Mouse (Mus musculus): ENCODE data around the gene Grin3b. TPM values are rescaled to one million over a fixed set of nuclear protein-coding genes. Genes with fewer than 3 reads are reported as not detected.
A peak's percentile ranks its signal among the peaks of the same experiment; 100 is the strongest.

Gene Grin3b
- polyA plus RNA-seq, 1 experiment from 2014 or later = 0.29 TPM

DNA sequence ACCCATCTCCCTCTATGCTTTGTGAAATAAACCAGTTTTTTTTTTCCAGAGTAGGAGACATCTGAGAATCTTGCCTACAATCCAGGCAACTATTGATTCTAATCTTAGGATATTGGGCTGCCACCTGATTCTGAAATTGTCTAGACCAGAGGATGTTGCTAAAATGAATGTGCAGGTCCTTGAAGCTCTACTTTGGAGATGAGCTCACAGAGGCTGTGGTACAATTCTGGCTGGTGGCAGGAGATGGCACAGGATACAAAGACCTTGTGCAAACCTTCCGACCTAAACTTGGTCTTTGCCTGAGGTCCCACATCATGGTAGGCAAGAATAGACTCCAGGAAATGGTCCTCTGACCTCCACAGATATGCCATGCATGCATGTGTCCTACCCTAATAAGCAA is 25.1 kb downstream of the Grin3b start:
- WGBS = 81% methylated on average over 1 of the region's 1 CpGs
- Histone ChIP-seq H3K4me3 (no peak overlapping the region), H3K4me2 (peak overlapping the region; percentile 81), H3K36me3 (no peaks in the 10 kb centered on the region), H3K4me1 (replicated peaks) (peaks cover 29% of the 10 kb centered on the region), H3K9me3 (no peaks in the 10 kb centered on the region), H3K9ac (no peak overlapping the region), H3K27ac (replicated peaks) (0 out of 2 replicates have a peak overlapping the region, but pooled peaks have one; percentile 30), H3K27me3 (peaks cover 8% of the 10 kb centered on the region)
- ATAC-seq (ENCODE audit: low FRiP score, low read depth) = 0 out of 2 replicates have a peak, but pooled peaks have one; percentile 0

DNA sequence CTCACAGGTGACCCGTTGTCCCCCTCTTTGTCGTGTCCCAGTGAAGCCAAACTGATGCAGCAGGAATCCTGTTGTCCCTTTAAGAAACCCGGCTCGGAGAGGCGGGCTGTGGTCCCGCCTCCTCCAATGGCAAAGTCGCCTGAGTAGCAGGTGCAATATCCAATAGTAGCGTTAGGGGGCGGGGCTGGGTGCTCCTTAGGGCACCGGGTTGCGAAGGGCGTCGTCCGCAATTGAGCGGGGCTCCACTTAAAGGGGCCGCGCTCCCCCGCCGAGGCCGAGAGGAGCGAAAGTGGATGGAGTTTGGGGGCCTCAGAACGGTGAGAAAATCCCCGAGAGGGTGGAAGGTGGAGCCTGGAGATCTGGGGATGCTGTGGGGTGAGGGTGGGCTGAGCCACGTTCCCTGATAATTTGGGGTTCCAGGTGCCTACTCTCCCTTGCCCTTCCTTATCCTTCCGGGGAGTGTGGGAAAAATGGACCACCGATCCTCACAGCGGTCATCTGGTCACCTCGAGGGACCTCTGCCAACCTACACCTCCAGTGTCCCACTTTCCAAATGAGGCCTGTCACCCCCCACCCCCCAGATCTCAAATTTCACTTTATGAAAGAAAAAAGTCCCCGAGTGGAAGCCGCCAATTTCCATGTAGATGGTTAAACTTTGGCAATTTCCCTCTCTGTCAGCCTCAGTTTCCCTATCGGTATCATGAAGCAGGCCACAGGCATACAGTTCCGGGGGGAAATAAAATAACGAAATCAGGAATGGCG is 25.9 kb downstream of the Grin3b start, which contains the start of gene Abca7:
Gene Abca7 (plus strand): TSS at position 223 of the 762 bp plus-strand sequence.
- Histone ChIP-seq H3K9me3 (no peaks in the 10 kb centered on the region), H3K4me3 (peak within 1 kb of the TSS; percentile 54), H3K4me2 (peak within 1 kb of the TSS; percentile 81), H3K36me3 (no peaks in the 10 kb centered on the region), H3K4me1 (replicated peaks) (peaks cover 29% of the 10 kb centered on the region), H3K27ac (replicated peaks) (peak within 1 kb of the TSS; percentile 69), H3K9ac (peak within 1 kb of the TSS; percentile 46), H3K27me3 (peaks cover 4% of the 10 kb centered on the region)
- WGBS = under 1% methylated on average over 34 of the region's 34 CpGs
- peak; percentile 90 for ATAC-seq (ENCODE audit: low FRiP score, low read depth)

- H3K36me3 ChIP-seq = no peaks in the 10 kb centered on the region
- no peaks in the 10 kb centered on the region for H3K9me3 ChIP-seq
- peaks cover 29% of the 10 kb centered on the region for H3K4me1 ChIP-seq (replicated peaks)
- H3K27ac ChIP-seq (replicated peaks) = peak overlapping the region; percentile 69
- peak overlapping the region; percentile 54 for H3K4me3 ChIP-seq
- peaks cover 11% of the 10 kb centered on the region for H3K27me3 ChIP-seq
- peak overlapping the region; percentile 81 for H3K4me2 ChIP-seq
- ATAC-seq (ENCODE audit: low FRiP score, low read depth) = peak; percentile 74
- H3K9ac ChIP-seq = peak overlapping the region; percentile 46
- WGBS = 1% methylated on average over 35 of the region's 35 CpGs
Measured at GRCm38 (mm10) chr10:79997034-79997760, 26.7 kb downstream of the Grin3b start.

DNA sequence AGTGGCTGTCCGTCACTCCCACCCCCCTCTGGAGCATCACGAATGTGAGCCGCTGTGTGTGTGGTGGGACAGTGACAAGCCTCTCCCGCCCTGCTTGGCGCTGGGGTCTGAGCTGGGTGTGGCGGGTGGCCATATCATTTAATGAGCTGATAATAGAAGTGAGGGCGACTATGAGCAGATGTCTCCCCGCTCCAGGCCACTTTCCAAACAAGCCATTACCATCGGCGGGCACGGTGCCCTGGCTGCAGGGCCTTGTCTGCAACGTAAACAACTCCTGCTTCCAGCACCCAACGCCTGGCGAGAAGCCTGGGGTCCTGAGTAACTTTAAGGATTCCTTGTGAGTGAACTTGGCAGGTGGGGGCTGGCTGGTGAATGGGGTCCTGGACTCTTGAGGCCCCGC is 27.3 kb downstream of the Grin3b start:
- H3K4me1 ChIP-seq (replicated peaks) = peaks cover 29% of the 10 kb centered on the region
- peak; percentile 16; the same call in 1 of the 2 replicates for ATAC-seq (ENCODE audit: low FRiP score, low read depth)
- 9% methylated on average over 15 of the region's 15 CpGs for WGBS

DNA sequence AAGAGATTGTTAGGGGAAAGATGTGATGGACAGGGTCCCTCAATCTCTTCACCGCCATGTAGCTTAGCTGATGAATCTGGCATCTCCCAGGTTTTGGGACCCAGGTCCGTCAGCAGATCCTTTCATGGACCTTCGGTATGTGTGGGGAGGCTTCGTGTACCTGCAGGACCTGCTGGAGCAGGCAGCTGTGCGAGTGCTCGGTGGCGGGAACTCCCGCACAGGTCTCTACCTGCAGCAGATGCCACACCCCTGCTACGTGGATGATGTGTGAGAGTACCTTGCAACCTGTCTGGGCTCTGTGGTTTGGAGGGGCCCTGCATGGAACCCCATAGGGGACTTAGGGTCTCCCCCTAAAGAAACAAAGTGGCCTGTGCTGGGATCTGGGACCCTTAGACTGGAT is 31.4 kb downstream of the Grin3b start:
- Histone ChIP-seq H3K36me3 (no peaks in the 10 kb centered on the region), H3K4me3 (no peak overlapping the region), H3K9me3 (no peaks in the 10 kb centered on the region), H3K27ac (replicated peaks) (no peak overlapping the region), H3K27me3 (peaks cover 15% of the 10 kb centered on the region), H3K9ac (no peak overlapping the region), H3K4me2 (no peak overlapping the region), H3K4me1 (replicated peaks) (peaks cover 17% of the 10 kb centered on the region)
- no peak for ATAC-seq (ENCODE audit: low FRiP score, low read depth)
- WGBS = 79% methylated on average over 9 of the region's 9 CpGs

More for the DNA sequence above, 27.3 kb downstream of the Grin3b start:
- peak overlapping the region; percentile 40 for H3K9ac ChIP-seq
- no peaks in the 10 kb centered on the region for H3K9me3 ChIP-seq
- no peaks in the 10 kb centered on the region for H3K36me3 ChIP-seq
- H3K27me3 ChIP-seq = peaks cover 14% of the 10 kb centered on the region
- H3K4me3 ChIP-seq = peak overlapping the region; percentile 54
- peak overlapping the region; percentile 81 for H3K4me2 ChIP-seq
- H3K27ac ChIP-seq (replicated peaks) = peak overlapping the region; percentile 69

- H3K27me3 ChIP-seq = peaks cover 15% of the 10 kb centered on the region
- peaks cover 8% of the 10 kb centered on the region for H3K4me1 ChIP-seq (replicated peaks)
- ATAC-seq (ENCODE audit: low FRiP score, low read depth) = no peak
- no peak overlapping the region for H3K9ac ChIP-seq
- no peak overlapping the region for H3K4me2 ChIP-seq
- no peaks in the 10 kb centered on the region for H3K9me3 ChIP-seq
- no peak overlapping the region for H3K27ac ChIP-seq (replicated peaks)
- H3K4me3 ChIP-seq = no peak overlapping the region
- H3K36me3 ChIP-seq = no peaks in the 10 kb centered on the region
- WGBS = 25% methylated on average over 21 of the region's 21 CpGs
Measured at GRCm38 (mm10) chr10:80002829-80003228, 32.3 kb downstream of the Grin3b start.

- Histone ChIP-seq H3K4me3 (no peak overlapping the region), H3K4me1 (replicated peaks) (0 out of 2 replicates have a peak, but pooled peaks cover under 1% of the 10 kb centered on the region)
- WGBS = 62% methylated on average over 9 of the region's 9 CpGs
Measured at GRCm38 (mm10) chr10:80003374-80004232, 33.1 kb downstream of the Grin3b start.

DNA sequence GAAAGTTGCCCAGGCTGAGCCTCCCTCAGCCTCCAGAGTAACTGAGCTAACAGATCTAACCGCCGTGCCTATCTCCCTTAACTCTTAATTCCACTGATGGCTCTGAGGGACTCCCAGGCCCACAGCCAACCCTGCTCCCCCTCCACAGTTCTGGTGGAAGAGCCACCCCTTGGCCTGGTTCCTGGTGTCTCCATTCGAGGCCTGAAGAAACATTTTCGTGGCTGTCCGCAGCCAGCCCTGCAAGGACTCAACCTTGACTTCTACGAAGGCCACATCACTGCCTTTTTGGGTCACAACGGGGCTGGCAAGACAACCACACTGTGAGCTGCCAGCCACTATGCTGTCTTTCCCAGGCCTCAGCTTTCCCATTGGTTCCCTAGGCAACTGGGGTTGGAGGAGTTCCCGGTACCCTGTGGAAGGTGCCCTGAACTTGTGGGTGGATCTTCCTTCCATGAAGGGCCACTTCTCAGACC is 33.8 kb downstream of the Grin3b start:
- Histone ChIP-seq H3K9me3 (no peaks in the 10 kb centered on the region), H3K4me1 (replicated peaks) (no peaks in the 10 kb centered on the region), H3K27ac (replicated peaks) (no peak overlapping the region), H3K4me2 (no peak overlapping the region), H3K36me3 (peaks cover 9% of the 10 kb centered on the region), H3K27me3 (peaks cover 15% of the 10 kb centered on the region), H3K4me3 (no peak overlapping the region), H3K9ac (no peak overlapping the region)
- WGBS = 87% methylated on average over 8 of the region's 8 CpGs
- no peak for ATAC-seq (ENCODE audit: low FRiP score, low read depth)

More at GRCm38 (mm10) chr10:80003374-80004232, 33.1 kb downstream of the Grin3b start:
- Histone ChIP-seq H3K4me2 (no peak overlapping the region), H3K36me3 (peaks cover 2% of the 10 kb centered on the region), H3K27me3 (peaks cover 15% of the 10 kb centered on the region), H3K9me3 (no peaks in the 10 kb centered on the region), H3K9ac (no peak overlapping the region), H3K27ac (replicated peaks) (no peak overlapping the region)
- ATAC-seq (ENCODE audit: low FRiP score, low read depth) = no peak

GRCm38 (mm10) chr10:80011740-80012139 is 41.2 kb downstream of the Grin3b start:
- ATAC-seq (ENCODE audit: low FRiP score, low read depth) = no peak
- Histone ChIP-seq H3K27me3 (peaks cover 48% of the 10 kb centered on the region), H3K36me3 (peaks cover 41% of the 10 kb centered on the region), H3K9ac (no peak overlapping the region), H3K27ac (replicated peaks) (no peak overlapping the region), H3K4me3 (no peak overlapping the region), H3K9me3 (peaks cover 15% of the 10 kb centered on the region), H3K4me2 (no peak overlapping the region), H3K4me1 (replicated peaks) (no peaks in the 10 kb centered on the region)
- 88% methylated on average over 6 of the region's 6 CpGs for WGBS

- Histone ChIP-seq H3K27ac (replicated peaks) (no peak overlapping the region), H3K4me1 (replicated peaks) (no peaks in the 10 kb centered on the region), H3K36me3 (peaks cover 39% of the 10 kb centered on the region), H3K4me3 (no peak overlapping the region), H3K27me3 (peaks cover 52% of the 10 kb centered on the region), H3K9me3 (peaks cover 15% of the 10 kb centered on the region), H3K9ac (no peak overlapping the region), H3K4me2 (no peak overlapping the region)
- ATAC-seq (ENCODE audit: low FRiP score, low read depth) = no peak
- WGBS = 34% methylated on average over 25 of the region's 25 CpGs
Measured at GRCm38 (mm10) chr10:80013609-80014008, 43.1 kb downstream of the Grin3b start.

DNA sequence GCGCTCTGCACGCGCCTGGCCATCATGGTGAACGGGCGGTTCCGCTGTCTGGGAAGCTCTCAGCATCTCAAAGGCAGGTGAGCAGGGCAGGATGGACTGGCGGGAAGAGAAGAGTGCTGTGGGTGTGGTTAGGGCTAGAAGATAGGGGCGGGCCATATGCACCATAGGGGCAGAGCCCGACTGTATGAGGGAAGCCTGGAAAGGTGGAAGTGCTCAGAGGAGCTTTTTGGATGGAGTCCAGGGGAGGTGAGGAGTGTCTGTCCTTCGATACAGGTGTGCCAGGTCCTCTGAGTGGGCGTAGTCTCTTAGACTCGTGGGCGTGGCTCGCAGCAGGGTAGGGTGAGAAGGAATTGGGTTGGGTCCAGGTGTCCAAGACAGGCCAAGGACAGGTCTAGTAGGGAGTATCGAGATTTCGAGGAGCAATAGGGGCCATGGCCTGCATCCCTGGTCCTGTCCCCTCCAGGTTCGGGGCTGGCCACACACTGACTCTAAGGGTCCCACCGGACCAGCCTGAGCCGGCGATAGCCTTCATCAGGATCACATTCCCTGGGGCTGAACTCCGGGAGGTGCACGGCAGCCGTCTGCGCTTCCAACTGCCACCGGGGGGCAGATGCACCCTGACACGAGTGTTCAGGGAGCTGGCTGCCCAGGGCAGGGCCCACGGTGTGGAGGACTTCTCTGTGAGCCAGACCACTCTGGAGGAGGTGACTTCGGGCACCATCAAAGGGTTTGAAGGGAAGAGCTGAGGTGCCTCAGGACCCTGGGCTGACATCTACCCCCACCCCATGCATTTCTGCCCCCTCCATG is 44.2 kb downstream of the Grin3b start:
- no peak overlapping the region for H3K4me3 ChIP-seq
- ATAC-seq (ENCODE audit: low FRiP score, low read depth) = no peak

More for the DNA sequence above, 44.2 kb downstream of the Grin3b start:
- Histone ChIP-seq H3K27ac (replicated peaks) (no peak overlapping the region), H3K9me3 (peaks cover 15% of the 10 kb centered on the region), H3K27me3 (peaks cover 60% of the 10 kb centered on the region), H3K9ac (no peak overlapping the region), H3K4me2 (no peak overlapping the region), H3K36me3 (peaks cover 29% of the 10 kb centered on the region), H3K4me1 (replicated peaks) (no peaks in the 10 kb centered on the region)
- 27% methylated on average over 28 of the region's 28 CpGs for WGBS

Measured in hindbrain, embryonic 15.5 days (tissue).